Mouse (Mus musculus) MEL (cell line): ENCODE measurements at regions not wholly inside any gene's neighbourhood (a gene's known extent, or its start where the extent isn't known, plus 50 kb on each side); places are given as distances from the start of the nearest gene placed in this dataset.
A peak's percentile ranks its signal among the peaks of the same experiment; 100 is the strongest.

Source experiments
- DNase-seq: peaks from one replicate; pipeline ENCODE4 v3.0.0; 2011; ENCODE audit warnings: low read depth, low spot score
- H3K27ac ChIP-seq: 2 replicates; pipeline ENCODE4 v1.5.1; 2012; ENCODE audit warnings: low read depth, mild to moderate bottlenecking, control low read depth, low read length, moderate library complexity; ENCODE audit not compliant: control insufficient read depth
- H3K27me3 ChIP-seq, 2 experiments: fragments of 150-350 bp in 1 of 2; sonication (generic) in 1 of 2; 2 replicates each; pipeline ENCODE4 v1.6.1; 2012; ENCODE audit warnings: low read length in 2 of 2, mild to moderate bottlenecking in 2 of 2, improper control_type of control experiment in 1 of 2, moderate library complexity in 1 of 2; ENCODE audit not compliant: insufficient read depth in 2 of 2, control insufficient read depth in 1 of 2
- H3K36me3 ChIP-seq, 2 experiments: 2 replicates each; pipeline ENCODE4 v1.6.1; 2012 to 2014; ENCODE audit warnings: low read length in 2 of 2, improper control_type of control experiment in 1 of 2, inconsistent platforms in 1 of 2, mild to moderate bottlenecking in 1 of 2; ENCODE audit not compliant: insufficient read depth in 2 of 2, control insufficient read depth in 1 of 2
- H3K4me1 ChIP-seq, 2 experiments: fragments of 150-350 bp in 1 of 2; sonication (generic) in 1 of 2; 2 replicates each; pipeline ENCODE4 v1.6.1; 2012; ENCODE audit warnings: low read length in 2 of 2, improper control_type of control experiment in 1 of 2, mild to moderate bottlenecking in 1 of 2; ENCODE audit not compliant: insufficient read depth in 2 of 2, control insufficient read depth in 1 of 2
- H3K4me3 ChIP-seq, 2 experiments: fragments of 150-350 bp in 1 of 2; sonication (generic) in 1 of 2; 2 replicates each; pipeline ENCODE4 v1.5.1; 2012; ENCODE audit warnings: low read depth in 2 of 2, low read length in 2 of 2, mild to moderate bottlenecking in 2 of 2, moderate library complexity in 2 of 2, control low read depth in 1 of 2, improper control_type of control experiment in 1 of 2; ENCODE audit not compliant: control insufficient read depth in 1 of 2, insufficient read depth in 1 of 2
- H3K79me2 ChIP-seq: 2 replicates; pipeline ENCODE4 v1.6.1; 2012; ENCODE audit warnings: mild to moderate bottlenecking, low read length, moderate library complexity; ENCODE audit not compliant: control insufficient read depth, poor library complexity, insufficient read depth
- H3K9ac ChIP-seq: 2 replicates; pipeline ENCODE4 v1.6.1; 2012; ENCODE audit warnings: low read depth, mild to moderate bottlenecking, control low read depth, low read length, moderate library complexity; ENCODE audit not compliant: control insufficient read depth, poor library complexity, severe bottlenecking
- H3K9me3 ChIP-seq: fragments of 150-350 bp; sonication (generic); replicated peaks from 2 replicates; pipeline ENCODE4 v1.6.1; 2012; ENCODE audit warnings: mild to moderate bottlenecking, low read length, improper control_type of control experiment, moderate library complexity; ENCODE audit not compliant: insufficient read depth
- CTCF ChIP-seq, 3 experiments: IDR thresholded peaks in 2 of 3; conservative IDR thresholded peaks in 1 of 3; 2 replicates each; pipeline ENCODE4 v1.5.1; 2011 to 2012; ENCODE audit warnings: low read length in 3 of 3, low read depth in 2 of 3, mild to moderate bottlenecking in 2 of 3, improper control_type of control experiment in 1 of 3, inconsistent platforms in 1 of 3, mixed read lengths in 1 of 3, moderate library complexity in 1 of 3; ENCODE audit not compliant: control insufficient read depth in 1 of 3, insufficient read depth in 1 of 3, poor library complexity in 1 of 3, severe bottlenecking in 1 of 3
- E2F4 ChIP-seq: IDR thresholded peaks from 2 replicates; pipeline ENCODE4 v1.6.1; 2011; ENCODE audit warnings: low read depth, low read length, improper control_type of control experiment, borderline replicate concordance
- ELF1 ChIP-seq: IDR thresholded peaks from 2 replicates; pipeline ENCODE4 v1.6.1; 2014; ENCODE audit warnings: low read depth, mild to moderate bottlenecking, inconsistent platforms, low read length, improper control_type of control experiment, moderate library complexity
- EP300 ChIP-seq, 2 experiments: IDR thresholded peaks; 2 replicates each; pipeline ENCODE4 v1.6.1; 2011; ENCODE audit warnings: improper control_type of control experiment in 2 of 2, low read length in 2 of 2, low read depth in 1 of 2, mild to moderate bottlenecking in 1 of 2
- ETS1 ChIP-seq: IDR thresholded peaks from 2 replicates; pipeline ENCODE4 v1.6.1; 2012; ENCODE audit warnings: low read depth, mild to moderate bottlenecking, inconsistent platforms, low read length, improper control_type of control experiment, moderate library complexity
- GABPA ChIP-seq: IDR thresholded peaks from 2 replicates; pipeline ENCODE4 v1.6.1; 2012; ENCODE audit warnings: low read depth, mild to moderate bottlenecking, inconsistent platforms, low read length, improper control_type of control experiment, moderate library complexity
- GATA1 ChIP-seq: IDR thresholded peaks from 2 replicates; pipeline ENCODE4 v1.6.1; 2011; ENCODE audit warnings: low read depth, low read length, improper control_type of control experiment
- HCFC1 ChIP-seq: IDR thresholded peaks from 2 replicates; pipeline ENCODE4 v1.6.1; 2012; ENCODE audit warnings: low read depth, mild to moderate bottlenecking, inconsistent platforms, low read length, improper control_type of control experiment, moderate library complexity
- MAZ ChIP-seq: IDR thresholded peaks from 2 replicates; pipeline ENCODE4 v1.6.1; 2012; ENCODE audit warnings: low read depth, mild to moderate bottlenecking, inconsistent platforms, low read length, improper control_type of control experiment
- MEF2A ChIP-seq: IDR thresholded peaks from 2 replicates; pipeline ENCODE4 v1.6.1; 2014; ENCODE audit warnings: low read depth, mild to moderate bottlenecking, inconsistent platforms, low read length, improper control_type of control experiment; ENCODE audit not compliant: poor library complexity, insufficient replicate concordance, severe bottlenecking; ENCODE audit errors: extremely low read depth
- MXI1 ChIP-seq: IDR thresholded peaks from 2 replicates; pipeline ENCODE4 v1.6.1; 2011; ENCODE audit warnings: mild to moderate bottlenecking, low read depth, low read length, improper control_type of control experiment
- MYC ChIP-seq: IDR thresholded peaks from 2 replicates; pipeline ENCODE4 v1.6.1; 2011; ENCODE audit warnings: low read depth, mild to moderate bottlenecking, low read length, improper control_type of control experiment, moderate library complexity
- NELFE ChIP-seq: IDR thresholded peaks from 2 replicates; pipeline ENCODE4 v1.6.1; 2011; ENCODE audit warnings: low read depth, low read length, improper control_type of control experiment
- NRF1 ChIP-seq: IDR thresholded peaks from 2 replicates; pipeline ENCODE4 v1.6.1; 2014; ENCODE audit warnings: low read depth, mild to moderate bottlenecking, inconsistent platforms, low read length, improper control_type of control experiment, moderate library complexity; ENCODE audit not compliant: poor library complexity, insufficient read depth, severe bottlenecking
- POLR2A ChIP-seq, 2 experiments: IDR thresholded peaks; 2 replicates each; pipeline ENCODE4 v1.6.1; 2011 to 2012; ENCODE audit warnings: low read length in 2 of 2, mild to moderate bottlenecking in 2 of 2, control low read depth in 1 of 2, improper control_type of control experiment in 1 of 2, low read depth in 1 of 2, moderate library complexity in 1 of 2; ENCODE audit not compliant: control insufficient read depth in 1 of 2, insufficient read depth in 1 of 2, poor library complexity in 1 of 2
- POLR2AphosphoS2 ChIP-seq: IDR thresholded peaks from 2 replicates; pipeline ENCODE4 v1.6.1; 2011; ENCODE audit warnings: low read length, improper control_type of control experiment
- POLR2AphosphoS5 ChIP-seq: IDR thresholded peaks from 2 replicates; pipeline ENCODE4 v1.6.1; 2012; ENCODE audit warnings: low read depth, borderline replicate concordance, mild to moderate bottlenecking, inconsistent platforms, low read length, moderate library complexity, mixed read lengths
- RAD21 ChIP-seq: IDR thresholded peaks from 2 replicates; pipeline ENCODE4 v1.6.1; 2011; ENCODE audit warnings: mild to moderate bottlenecking, low read depth, low read length, improper control_type of control experiment
- RCOR1 ChIP-seq: IDR thresholded peaks from 2 replicates; pipeline ENCODE4 v1.6.1; 2012; ENCODE audit warnings: low read depth, mild to moderate bottlenecking, inconsistent platforms, low read length, improper control_type of control experiment
- SIN3A ChIP-seq: IDR thresholded peaks from 2 replicates; pipeline ENCODE4 v1.6.1; 2012; ENCODE audit warnings: low read length, improper control_type of control experiment, inconsistent platforms
- SMC3 ChIP-seq: IDR thresholded peaks from 2 replicates; pipeline ENCODE4 v1.6.1; 2011; ENCODE audit warnings: low read depth, low read length, improper control_type of control experiment
- TAL1 ChIP-seq: IDR thresholded peaks from 2 replicates; pipeline ENCODE4 v1.6.1; 2012; ENCODE audit warnings: mild to moderate bottlenecking, inconsistent platforms, low read length, moderate library complexity, mixed read lengths
- TBP ChIP-seq: IDR thresholded peaks from 2 replicates; pipeline ENCODE4 v1.8.0; 2011; ENCODE audit warnings: low read depth, low read length, improper control_type of control experiment
- TCF12 ChIP-seq: IDR thresholded peaks from 2 replicates; pipeline ENCODE4 v1.6.1; 2014; ENCODE audit warnings: low read depth, mild to moderate bottlenecking, inconsistent platforms, low read length, improper control_type of control experiment, moderate library complexity
- UBTF ChIP-seq: IDR thresholded peaks from 2 replicates; pipeline ENCODE4 v1.6.1; 2012; ENCODE audit warnings: low read depth, mild to moderate bottlenecking, inconsistent platforms, low read length, improper control_type of control experiment, moderate library complexity, borderline replicate concordance; ENCODE audit not compliant: insufficient read depth
- USF1 ChIP-seq: IDR thresholded peaks from 2 replicates; pipeline ENCODE4 v1.6.1; 2014; ENCODE audit warnings: low read depth, mild to moderate bottlenecking, inconsistent platforms, low read length, improper control_type of control experiment, moderate library complexity
- USF2 ChIP-seq, 2 experiments: IDR thresholded peaks; 2 replicates each; pipeline ENCODE4 v1.6.1; 2011 to 2012; ENCODE audit warnings: improper control_type of control experiment in 2 of 2, low read length in 2 of 2, borderline replicate concordance in 1 of 2, inconsistent platforms in 1 of 2, low read depth in 1 of 2, mild to moderate bottlenecking in 1 of 2; ENCODE audit not compliant: insufficient read depth in 1 of 2
- ZMIZ1 ChIP-seq: IDR thresholded peaks from 2 replicates; pipeline ENCODE4 v1.6.1; 2012; ENCODE audit warnings: low read depth, mild to moderate bottlenecking, inconsistent platforms, low read length, improper control_type of control experiment, moderate library complexity
- ZNF384 ChIP-seq: IDR thresholded peaks from 2 replicates; pipeline ENCODE4 v1.6.1; 2012; ENCODE audit warnings: low read depth, mild to moderate bottlenecking, inconsistent platforms, low read length, improper control_type of control experiment

DNA sequence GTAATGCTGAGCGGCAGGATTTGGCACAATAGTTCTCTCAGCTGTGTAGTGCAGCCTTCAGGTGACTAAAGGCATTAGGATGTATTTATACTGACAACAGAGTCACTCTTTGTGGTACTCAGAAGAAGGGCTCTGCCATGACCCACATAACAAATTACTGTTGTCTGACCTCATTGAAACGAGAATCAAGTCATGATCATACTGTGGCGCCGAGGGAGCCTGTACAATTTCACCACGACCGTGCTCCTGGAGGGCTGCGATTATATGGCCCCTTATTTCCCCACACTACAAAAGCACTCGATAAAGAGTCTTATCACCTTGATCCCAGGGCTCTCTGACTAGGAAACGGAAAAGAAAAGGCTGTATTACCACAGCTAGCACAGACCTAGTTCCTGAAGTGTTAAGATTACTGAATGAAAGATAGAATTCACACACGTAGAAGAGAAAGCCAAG is 1041.7 kb downstream of the Cdh9 start:
- H3K27ac ChIP-seq, result peak overlapping the region; percentile 82
- H3K9me3 ChIP-seq, result no peaks in the 10 kb centered on the region
- peak overlapping the region; percentile 49 to 71 for H3K4me3 ChIP-seq
- H3K27me3 ChIP-seq, result no peaks in the 10 kb centered on the region
- peaks cover 5 to 8% of the 10 kb centered on the region in 2 experiments; a peak in 3 of 4 replicates for H3K4me1 ChIP-seq
- H3K9ac ChIP-seq, result peak overlapping the region; percentile 47
- peaks cover 0 to 13% of the 10 kb centered on the region in 2 experiments; a peak in 2 of 4 replicates for H3K36me3 ChIP-seq
- TF ChIP-seq USF2 (IDR thresholded peaks at IDR 0.05; ENCODE audit: borderline replicate concordance in 1 of 2, insufficient read depth in 1 of 2, low read depth in 1 of 2, low read length in 2 of 2) (no peak), ZMIZ1 (no peak), CTCF (IDR thresholded peaks at IDR 0.05 in 2 of 3, conservative IDR thresholded peaks at IDR 0.05 in 1 of 3; ENCODE audit: control insufficient read depth in 1 of 3, insufficient read depth in 1 of 3, low read depth in 2 of 3, low read length in 3 of 3, poor library complexity in 1 of 3, severe bottlenecking in 1 of 3) (no peak), E2F4 (no peak), UBTF (no peak), GATA1 (peak; percentile 97), TCF12 (peak; percentile 95), TBP (peak; percentile 54; the same call in 1 of the 2 replicates), POLR2AphosphoS2 (no peak), EP300 (IDR thresholded peaks at IDR 0.05; ENCODE audit: low read depth in 1 of 2, low read length in 2 of 2) (peak; percentile 95 to 96), RAD21 (no peak), NELFE (no peak), RCOR1 (peak; percentile 88; the same call in 1 of the 2 replicates), MXI1 (no peak), ELF1 (peak; percentile 64; the same call in 1 of the 2 replicates), MAZ (no peak), HCFC1 (0 out of 2 replicates have a peak, but pooled peaks have one; percentile 11), NRF1 (no peak), ETS1 (peak; percentile 79), SMC3 (no peak), MYC (peak; percentile 9; the same call in 1 of the 2 replicates), POLR2AphosphoS5 (no peak), USF1 (no peak), POLR2A (IDR thresholded peaks at IDR 0.05; ENCODE audit: control insufficient read depth in 1 of 2, insufficient read depth in 1 of 2, low read depth in 1 of 2, low read length in 2 of 2, poor library complexity in 1 of 2) (no peak), MEF2A (no peak), SIN3A (no peak), GABPA (no peak), ZNF384 (no peak), TAL1 (peak; percentile 76)
- TF ChIP-seq, all 39 proteins: peak for 10
- peak; percentile 91 for DNase-seq
- H3K79me2 ChIP-seq, result no peaks in the 10 kb centered on the region
